Mouse (Mus musculus) urinary bladder, adult 2 months (tissue): ENCODE measurements around the gene Ugt1a8. TPM values are rescaled to one million over a fixed set of nuclear protein-coding genes. Genes with fewer than 3 reads are reported as not detected.
A peak's percentile ranks its signal among the peaks of the same experiment; 100 is the strongest.

Source experiments
- DNase-seq: peaks from one replicate; pipeline ENCODE4 v3.0.0; 2022; ENCODE audit warnings: low spot score
- polyA plus RNA-seq: library from polyadenylated mRNA; depleted of rRNA; stranded (reverse); fragments of >200 nt; gene quantifications from 2 replicates; pipeline ENCODE4 v1.2.3, GENCODE M21; 2012; rRNA removed

Ugt1a8 gene
- polyA plus RNA-seq, 1 experiment = not detected

DNA sequence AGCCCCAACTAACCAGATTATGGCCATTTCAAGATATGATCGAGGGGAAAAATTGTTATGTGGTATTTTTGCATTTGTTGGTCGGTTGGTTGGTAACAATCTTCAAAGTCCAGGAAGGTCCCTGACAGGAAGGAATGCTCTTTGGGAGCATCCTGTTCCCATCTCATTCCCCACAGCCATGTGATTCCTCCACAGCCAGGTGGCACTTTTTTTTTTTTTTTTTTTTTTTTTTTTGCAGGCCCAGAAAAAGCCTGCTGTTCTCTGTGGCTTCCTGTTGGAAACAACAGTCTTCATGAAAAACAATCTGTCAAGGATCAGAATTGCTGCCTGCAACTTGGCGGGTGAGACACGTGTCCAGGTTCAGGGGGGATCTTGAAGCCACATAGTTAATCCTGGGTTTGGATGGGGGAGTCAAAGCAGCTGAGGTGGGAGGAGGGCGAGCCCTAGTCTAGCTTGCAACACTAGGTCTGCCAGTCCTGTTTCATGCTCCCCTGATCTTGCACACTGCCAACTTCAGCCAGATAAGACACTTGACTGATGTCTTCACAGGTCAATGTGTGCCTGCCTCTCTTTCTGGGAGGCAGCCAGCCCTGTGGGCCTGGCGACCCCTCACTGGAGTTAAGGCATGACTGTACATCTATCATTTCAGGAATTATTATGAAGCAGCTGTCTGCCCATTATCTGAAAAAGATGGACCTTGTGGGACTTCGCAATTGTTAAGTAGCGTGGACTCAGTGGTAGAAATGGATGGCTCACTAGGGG, 171.4 kb downstream of the Ugt1a8 start:
- no peak for DNase-seq

- DNase-seq = no peak
These were observed 172.0 kb downstream of the Ugt1a8 start for GRCm38 (mm10) chr1:88259643-88260024.

GRCm38 (mm10) chr1:88260114-88260513, 172.5 kb downstream of the Ugt1a8 start:
- DNase-seq = no peak

DNA sequence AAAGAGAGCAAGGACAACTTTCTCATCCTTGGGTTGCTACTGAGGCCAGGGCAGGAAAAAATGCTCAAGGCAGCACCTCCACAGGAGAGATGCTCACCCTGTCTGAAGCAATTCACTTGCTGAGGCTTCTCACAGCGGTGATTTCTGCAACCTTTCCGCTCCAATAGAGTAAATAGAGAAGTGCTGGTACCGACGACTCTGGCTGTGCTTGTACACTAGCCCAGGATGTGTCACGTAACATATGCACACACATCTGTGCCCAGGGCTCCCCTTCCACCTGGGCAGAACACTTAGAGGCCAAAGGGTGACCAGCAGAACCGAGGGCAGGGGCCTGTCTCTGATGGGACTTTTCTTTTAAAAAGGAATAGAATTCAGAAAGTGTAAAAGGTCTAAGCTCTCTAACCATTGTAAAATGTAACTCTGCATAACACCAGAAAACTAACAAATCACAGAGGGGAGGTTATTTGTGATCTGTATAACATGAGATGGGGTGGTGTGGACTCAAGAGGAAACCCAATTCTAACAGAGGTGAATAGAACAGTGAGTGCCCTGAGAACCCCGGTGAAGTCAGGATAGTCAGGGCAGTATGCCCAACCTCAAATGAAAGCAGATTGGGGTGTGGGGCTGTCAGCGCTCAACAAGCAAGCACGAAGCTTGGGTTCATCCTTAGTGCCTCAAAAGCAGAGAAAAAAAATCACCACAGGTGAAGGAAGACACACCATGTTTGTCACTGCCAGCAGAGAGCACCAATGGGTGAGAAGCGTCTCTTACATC, 173.2 kb downstream of the Ugt1a8 start:
- DNase-seq = peak; percentile 40

- DNase-seq = no peak
These were observed 174.1 kb downstream of the Ugt1a8 start for GRCm38 (mm10) chr1:88261706-88262105.

DNA sequence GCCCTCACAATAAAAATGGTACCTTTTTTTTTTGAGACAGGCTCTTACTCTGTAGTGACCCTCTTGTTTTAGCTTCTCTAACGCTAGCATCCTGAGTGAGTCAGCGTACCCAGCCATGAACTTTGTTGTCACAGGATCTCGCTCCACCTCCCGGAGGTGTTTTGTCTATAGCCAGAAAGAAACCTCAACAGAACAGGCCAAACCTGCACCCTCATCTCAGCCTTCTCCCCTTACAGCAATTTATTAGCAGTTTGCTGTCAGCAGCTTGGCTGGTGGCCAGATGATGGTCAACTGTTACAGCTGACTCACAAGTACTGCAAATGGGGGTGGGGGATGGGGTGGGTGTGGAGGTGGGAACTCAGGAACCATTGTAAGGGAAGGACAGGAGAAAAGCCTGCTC, 174.6 kb downstream of the Ugt1a8 start:
- DNase-seq = peak; percentile 94

DNA sequence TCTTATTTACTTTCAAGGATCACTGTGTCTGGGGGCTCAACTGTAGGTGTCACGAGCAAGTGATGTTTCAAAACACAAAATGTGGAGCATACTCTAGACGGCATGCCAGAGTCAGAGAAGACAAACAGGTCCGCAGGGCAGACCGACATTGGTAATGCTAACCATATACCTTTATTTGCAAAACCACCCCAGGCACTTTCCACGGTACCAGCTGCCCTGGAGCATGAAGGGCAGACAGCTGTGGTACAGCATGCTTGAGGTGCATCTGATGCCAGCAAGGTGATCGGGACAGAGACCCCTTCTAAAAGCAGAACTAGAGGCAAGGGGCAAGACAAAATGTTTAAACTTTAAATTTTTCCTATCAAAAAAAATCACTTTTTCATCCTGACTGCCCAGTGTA, 175.3 kb downstream of the Ugt1a8 start:
- no peak for DNase-seq

DNA sequence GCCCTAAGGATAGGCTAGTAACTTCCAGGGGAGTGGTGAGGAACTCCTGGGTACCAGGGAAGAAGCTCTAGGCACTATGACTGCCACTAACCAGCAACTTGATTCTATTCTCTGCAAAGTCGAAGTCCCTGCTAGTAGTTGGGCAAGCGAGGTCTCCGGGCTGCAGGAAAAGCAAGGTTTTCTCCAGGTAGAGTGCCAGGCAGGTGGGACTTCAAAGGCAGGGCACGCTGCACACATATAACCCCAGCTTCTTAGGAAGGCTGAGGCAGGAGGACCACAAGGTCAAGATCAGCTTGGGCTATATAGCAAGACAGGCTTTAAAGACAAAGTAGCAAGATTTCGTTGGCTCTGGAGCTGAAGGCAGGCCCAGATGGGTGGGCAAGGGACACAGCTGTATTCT, 176.2 kb downstream of the Ugt1a8 start:
- no peak for DNase-seq

DNA sequence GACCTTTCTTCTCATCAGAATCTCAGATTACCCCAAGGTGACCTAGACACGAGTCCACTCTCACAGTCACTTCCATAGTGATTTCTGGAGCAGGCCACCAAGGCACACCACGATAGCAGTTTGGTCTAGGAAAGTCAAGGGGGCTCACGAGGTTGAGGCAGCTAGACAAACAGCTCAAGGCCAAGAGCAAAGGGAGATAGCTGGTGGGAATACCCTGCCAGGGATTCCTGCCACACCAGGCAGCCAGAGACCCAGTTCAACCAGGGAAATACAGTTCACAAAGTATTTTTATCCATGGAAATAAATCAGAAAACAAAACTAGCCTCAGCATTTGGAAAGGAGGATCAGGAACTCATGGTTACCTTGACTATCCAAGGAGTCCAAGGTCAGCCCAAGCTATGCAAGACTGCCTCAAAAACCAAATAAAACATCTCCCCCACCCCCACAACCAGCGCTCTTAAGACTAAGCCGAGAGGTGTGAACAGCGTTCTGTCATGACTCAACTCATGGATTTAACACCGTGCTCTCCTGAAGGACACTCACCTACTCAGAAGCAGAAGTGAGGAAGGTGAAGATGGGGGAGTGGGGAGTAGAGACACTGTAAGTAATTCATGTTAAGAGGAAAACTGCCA, 176.7 kb downstream of the Ugt1a8 start:
- DNase-seq = no peak

- peak; percentile 42 for DNase-seq
These were observed 177.2 kb downstream of the Ugt1a8 start for GRCm38 (mm10) chr1:88264869-88265240.

DNA sequence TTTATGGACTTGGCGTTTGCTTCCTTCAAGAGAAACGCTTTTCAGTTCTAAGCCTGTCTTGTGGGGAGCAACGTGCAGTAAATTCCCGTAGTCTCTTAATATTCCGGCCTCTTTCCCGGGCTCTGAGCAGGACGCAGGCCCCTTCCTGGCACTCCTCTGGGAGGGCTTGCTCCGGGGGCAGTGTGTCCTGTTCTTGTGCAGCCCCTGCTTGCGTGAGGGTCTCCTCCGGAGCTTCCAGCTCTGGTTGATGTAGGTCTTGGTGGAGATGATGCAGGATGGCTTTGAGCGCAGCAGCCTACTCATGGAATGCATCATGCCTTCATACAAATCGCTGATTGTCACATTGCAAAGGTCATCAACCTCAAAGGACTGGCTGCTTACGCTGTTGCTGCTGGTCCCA, 178.5 kb downstream of the Ugt1a8 start:
- peak; percentile 44 for DNase-seq

GRCm38 (mm10) chr1:88267489-88267888, 179.9 kb downstream of the Ugt1a8 start:
- DNase-seq = no peak

DNA sequence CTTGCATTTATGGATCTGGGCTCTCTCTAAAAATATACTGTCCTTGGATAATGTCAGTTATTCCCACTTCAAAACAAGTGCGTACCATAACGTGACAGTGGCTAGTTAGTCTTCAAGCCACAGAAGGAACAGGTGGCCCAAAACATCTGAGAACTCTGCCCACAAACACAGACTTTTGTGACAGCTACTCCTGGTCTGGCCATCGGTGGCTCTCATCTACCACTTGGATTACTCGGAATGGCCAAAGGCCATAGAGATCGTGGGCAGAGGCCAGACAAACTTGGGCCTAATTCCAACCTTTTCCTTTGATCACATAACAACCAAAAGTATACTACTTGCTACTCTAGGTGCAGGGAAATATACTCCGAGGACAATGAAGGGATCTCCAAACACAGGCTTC, 180.5 kb downstream of the Ugt1a8 start:
- DNase-seq = no peak

Other genes with a start within 250 kb of the Ugt1a8 start
- gene Dgkd, start 234.5 kb upstream of the Ugt1a8 start, polyA plus RNA-seq = 22.2 and 22.5 TPM in 2 replicates
- gene Usp40, start 79.3 kb upstream of the Ugt1a8 start, polyA plus RNA-seq = 19.4 and 23.5 TPM in 2 replicates
- gene Ugt1a10, start 32.4 kb upstream of the Ugt1a8 start, polyA plus RNA-seq = 0.16 TPM in 1 of 2 replicates, not detected in the other
- gene Ugt1a9, start 17.0 kb upstream of the Ugt1a8 start, polyA plus RNA-seq = not detected in 2 replicates
- 96.6 and 98.2 TPM in 2 replicates for gene Ugt1a7c, start 7.2 kb downstream of the Ugt1a8 start, polyA plus RNA-seq
- 30.4 and 31.7 TPM in 2 replicates for gene Ugt1a6b, start 15.4 kb downstream of the Ugt1a8 start, polyA plus RNA-seq
- gene Ugt1a6a, start 47.0 kb downstream of the Ugt1a8 start, polyA plus RNA-seq = 361 and 412 TPM in 2 replicates
- 2.3 and 5.1 TPM in 2 replicates for gene Ugt1a5, start 78.2 kb downstream of the Ugt1a8 start, polyA plus RNA-seq
- gene Ugt1a2, start 112.8 kb downstream of the Ugt1a8 start, polyA plus RNA-seq = 0.77 and 1.6 TPM in 2 replicates
- 1.3 and 1.7 TPM in 2 replicates for gene Dnajb3, start 118.0 kb downstream of the Ugt1a8 start, polyA plus RNA-seq
- gene Ugt1a1, start 124.1 kb downstream of the Ugt1a8 start, polyA plus RNA-seq = 9.0 and 11.0 TPM in 2 replicates
- 0.24 and 0.29 TPM in 2 replicates for gene Mroh2a, start 139.2 kb downstream of the Ugt1a8 start, polyA plus RNA-seq
- 62.9 and 67.6 TPM in 2 replicates for gene Hjurp, start 189.8 kb downstream of the Ugt1a8 start, polyA plus RNA-seq
- gene Trpm8, start 189.8 kb downstream of the Ugt1a8 start, polyA plus RNA-seq = not detected in 2 replicates